22 mouse cellular contexts compared by ENCODE assay signal in genomic region chr5:30674001-30674400, GRCm38 (mm10). TPM values are rescaled to one million over a fixed set of nuclear protein-coding genes. Genes with fewer than 3 reads are reported as not detected.
DNase-seq lines count a peak whose midpoint lies in the region; ATAC-seq lines count a peak whose summit lies in the region.
"Had no signal": no experiment of that assay in that cellular context is flagged by ENCODE, and none has a peak within 500 bp of the region (broad histone marks: within the 10 kb centered on the region; RNA-seq: fewer than 3 reads in every experiment).

No protein-coding gene starts in this region.

- no peak for ATAC-seq in liver, embryonic 15.5 days (ENCODE audit: insufficient read depth)
- ATAC-seq: activated CD4-positive, CD25-positive, alpha-beta regulatory T cell, adult 4 months; forebrain, embryonic 13.5 days; forebrain, embryonic 16.5 days; hindbrain, postnatal 0 days had no signal

- peak overlapping the region; percentile 31; the same call in 1 of the 2 replicates for H3K27ac ChIP-seq in brown adipose tissue, adult 24 weeks (replicated peaks; ENCODE audit: low read depth, low read length)
- H3K27ac ChIP-seq in liver, embryonic 15.5 days (replicated peaks), result 0 out of 2 replicates have a peak overlapping the region, but pooled peaks have one; percentile 5
- H3K27ac ChIP-seq: forebrain, embryonic 10.5 days; forebrain, embryonic 13.5 days; hindbrain, embryonic 10.5 days; hindbrain, embryonic 13.5 days; hindbrain, postnatal 0 days had no signal

- peak; percentile 67 for DNase-seq in heart, adult 11 months
- DNase-seq in heart, postnatal 36 days, result no peak
- DNase-seq in ovary, adult 18-20 months (ENCODE audit: low spot score), result no peak
- no peak for DNase-seq in layer of hippocampus, postnatal 10 days (ENCODE audit: low spot score in 2 of 2)
- DNase-seq: adrenal gland, adult 8-10 months; adrenal gland, postnatal 25 days; cerebellum, adult 18-20 months; cerebellum, adult 9-10 months; cerebellum, postnatal 14 days; gastrocnemius, postnatal 10 days; gastrocnemius, postnatal 36 days had no signal

- 79% methylated on average over 7 of the region's 7 CpGs for WGBS in liver, embryonic 15.5 days (ENCODE audit: insufficient replicate concordance)

- intact Hi-C loops in heart, postnatal 36 days (cut with DNase I), result no loop called here

- H3K4me2 ChIP-seq in liver, embryonic 15.5 days, result no peak overlapping the region
- H3K4me2 ChIP-seq: forebrain, embryonic 13.5 days; heart, embryonic 11.5 days; hindbrain, embryonic 13.5 days had no signal

- H3K9ac ChIP-seq in liver, embryonic 15.5 days, result no peak overlapping the region
- H3K9ac ChIP-seq: forebrain, embryonic 13.5 days; hindbrain, embryonic 13.5 days had no signal

- no peak overlapping the region for H3K4me3 ChIP-seq in brown adipose tissue, adult 24 weeks (ENCODE audit: insufficient read depth, low read depth, low read length)
- no peak overlapping the region for H3K4me3 ChIP-seq in liver, embryonic 15.5 days (replicated peaks)
- H3K4me3 ChIP-seq: forebrain, embryonic 10.5 days; forebrain, embryonic 13.5 days; hindbrain, embryonic 10.5 days; hindbrain, embryonic 13.5 days had no signal

- peaks cover 95% of the 10 kb centered on the region for H3K36me3 ChIP-seq in liver, embryonic 15.5 days (replicated peaks)

- peaks cover 15% of the 10 kb centered on the region for H3K4me1 ChIP-seq in brown adipose tissue, adult 24 weeks (ENCODE audit: control insufficient read depth, insufficient read depth, insufficient read length, low read length)
- H3K4me1 ChIP-seq in liver, embryonic 15.5 days (replicated peaks), result peaks cover 11% of the 10 kb centered on the region

- no peaks in the 10 kb centered on the region for H3K9me3 ChIP-seq in liver, embryonic 15.5 days (replicated peaks)
- H3K9me3 ChIP-seq: forebrain, embryonic 10.5 days; forebrain, embryonic 13.5 days; hindbrain, embryonic 10.5 days; hindbrain, embryonic 13.5 days had no signal

- H3K27me3 ChIP-seq in liver, embryonic 15.5 days, result no peaks in the 10 kb centered on the region
- H3K27me3 ChIP-seq: forebrain, embryonic 13.5 days; hindbrain, embryonic 13.5 days had no signal

RNA-seq across cellular contexts. Expression of gene Cenpa, which starts 7.4 kb away (rescaled TPM):
- total RNA-seq in heart, postnatal 36 days (2021), result 10 to 100 TPM; 49.5 to 55.2 TPM
- 4.2 and 13.7 TPM in 2 replicates for polyA plus RNA-seq in brown adipose tissue, adult 24 weeks (2012; ENCODE audit: insufficient read depth, insufficient read length, missing spikeins)
- 180 and 194 TPM in 2 replicates for polyA plus RNA-seq in liver, embryonic 15.5 days (2015; fragmentation: Nextera tagmentation; extraction: Ambion mirVana)
- 10 to 100 TPM in 1 of 2 experiments, 1 to 10 TPM in 1; 9.3 to 10.4 TPM for total RNA-seq in layer of hippocampus, postnatal 10 days (2021)

RNA-seq across cellular contexts. Expression of gene Slc35f6, which starts 26.3 kb away (rescaled TPM):
- total RNA-seq in heart, postnatal 36 days (2021), result 10 to 100 TPM; 50.0 to 53.3 TPM
- 20.9 and 21.8 TPM in 2 replicates for polyA plus RNA-seq in brown adipose tissue, adult 24 weeks (2012; ENCODE audit: insufficient read depth, insufficient read length, missing spikeins)
- 10.7 and 11.6 TPM in 2 replicates for polyA plus RNA-seq in liver, embryonic 15.5 days (2015; fragmentation: Nextera tagmentation; extraction: Ambion mirVana)
- total RNA-seq in layer of hippocampus, postnatal 10 days (2021), result 10 to 100 TPM; 29.0 TPM

RNA-seq across cellular contexts. Expression of gene Dpysl5, which starts 37.4 kb away (rescaled TPM):
- under 1 TPM; 0.69 to 0.79 TPM for total RNA-seq in heart, postnatal 36 days (2021)
- not detected in 2 replicates for polyA plus RNA-seq in brown adipose tissue, adult 24 weeks (2012; ENCODE audit: insufficient read depth, insufficient read length, missing spikeins)
- polyA plus RNA-seq in liver, embryonic 15.5 days (2015; fragmentation: Nextera tagmentation; extraction: Ambion mirVana), result 0.29 and 0.52 TPM in 2 replicates
- 100 to 1,000 TPM; 321 to 327 TPM for total RNA-seq in layer of hippocampus, postnatal 10 days (2021)
- total RNA-seq: granulocyte monocyte progenitor cell, adult 5-6 weeks had no signal
- polyA plus RNA-seq: activated CD4-positive, CD25-positive, alpha-beta regulatory T cell, adult 4 months had no signal

Comparison
In these comparisons a context has a peak if more than half of its experiments do, and no peak if none do; other contexts are left out.
1. RNA of gene Cenpa, which starts 7.4 kb away (total RNA-seq): 49.5 to 55.2 TPM in heart, postnatal 36 days; 9.3 to 10.4 TPM in layer of hippocampus, postnatal 10 days; every median in the first group is over 4 times any median in the second.
2. RNA of gene Dpysl5, which starts 37.4 kb away (total RNA-seq): 321 to 327 TPM in layer of hippocampus, postnatal 10 days; 0.69 to 0.79 TPM in heart, postnatal 36 days; every median in the first group is over 100 times any median in the second.